Mouse (Mus musculus) cerebral cortex, adult 2 months (tissue): Measurements from ENCODE around the gene Nlrx1.

Experiments
- WGBS: fragments of 180-500 bp; shearing (Covaris S2); methylation state at CpG from one replicate; pipeline ENCODE4 v1.1.7; 2018; 5-methylcytosine and 5-hydroxymethylcytosine counted together

The Nlrx1 gene

DNA sequence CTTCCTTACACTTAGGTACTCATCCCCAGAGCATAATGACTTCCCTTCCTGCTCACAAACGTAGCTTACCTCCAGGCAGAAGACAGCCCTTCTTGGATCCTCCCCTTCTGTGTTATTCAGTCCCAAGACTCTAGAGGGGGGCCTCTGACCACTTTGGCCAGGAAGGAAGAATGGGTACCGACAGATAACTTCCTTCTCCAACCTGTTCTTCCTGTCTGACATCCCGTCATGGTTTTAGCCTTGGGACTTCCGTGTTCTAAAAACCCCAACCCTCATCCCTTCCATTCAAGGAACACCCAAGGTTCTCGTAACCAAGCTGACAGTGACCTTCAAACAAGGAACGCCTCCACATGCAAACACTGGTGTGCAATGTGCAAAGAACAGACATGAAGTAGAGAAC lies at the start of gene Nlrx1:
TSS of gene Nlrx1 (minus strand) at position 168 of the 400 bp plus-strand sequence.
- WGBS, result 68% methylated on average over 6 of the region's 6 CpGs

DNA sequence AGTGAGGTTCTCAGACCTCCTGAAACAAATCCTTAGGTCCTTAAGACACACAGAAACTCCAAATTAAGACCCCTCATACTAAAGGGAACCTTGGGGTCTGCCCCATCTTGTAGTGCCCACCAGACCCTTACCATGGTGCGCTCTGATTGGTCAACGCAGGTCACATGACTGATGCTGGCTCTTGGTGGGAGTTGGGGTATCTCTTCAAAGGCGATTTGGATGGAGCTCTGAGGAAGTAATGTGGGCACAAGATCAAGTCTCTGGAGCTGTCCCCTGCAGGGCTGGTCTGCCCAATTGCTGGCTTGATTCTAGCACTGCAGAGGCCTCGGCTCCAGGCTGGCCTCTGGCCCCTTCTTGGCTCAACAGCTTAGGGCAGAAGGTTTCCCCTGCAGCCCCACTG lies 49.1 kb upstream of the Nlrx1 start:
- WGBS, result 62% methylated on average over 4 of the region's 4 CpGs

GRCm38 (mm10) chr9:44314910-44315309 lies 46.5 kb upstream of the Nlrx1 start:
- 82% methylated on average over 18 of the region's 18 CpGs for WGBS

DNA sequence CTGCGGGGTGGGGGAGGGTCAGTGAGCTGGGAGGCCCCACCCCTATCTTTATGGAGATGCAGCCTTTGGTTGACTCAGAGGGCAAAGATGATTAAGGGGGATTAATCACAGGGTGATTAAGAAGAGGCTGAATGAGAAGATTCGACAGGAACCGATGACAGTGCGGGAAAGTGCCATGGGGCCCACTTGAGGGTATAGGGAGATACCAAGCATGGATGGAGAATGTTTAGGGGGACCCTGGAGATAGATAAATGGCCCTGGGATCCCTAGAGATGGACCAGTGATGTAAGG lies 45.8 kb upstream of the Nlrx1 start:
- 61% methylated on average over 4 of the region's 4 CpGs for WGBS

DNA sequence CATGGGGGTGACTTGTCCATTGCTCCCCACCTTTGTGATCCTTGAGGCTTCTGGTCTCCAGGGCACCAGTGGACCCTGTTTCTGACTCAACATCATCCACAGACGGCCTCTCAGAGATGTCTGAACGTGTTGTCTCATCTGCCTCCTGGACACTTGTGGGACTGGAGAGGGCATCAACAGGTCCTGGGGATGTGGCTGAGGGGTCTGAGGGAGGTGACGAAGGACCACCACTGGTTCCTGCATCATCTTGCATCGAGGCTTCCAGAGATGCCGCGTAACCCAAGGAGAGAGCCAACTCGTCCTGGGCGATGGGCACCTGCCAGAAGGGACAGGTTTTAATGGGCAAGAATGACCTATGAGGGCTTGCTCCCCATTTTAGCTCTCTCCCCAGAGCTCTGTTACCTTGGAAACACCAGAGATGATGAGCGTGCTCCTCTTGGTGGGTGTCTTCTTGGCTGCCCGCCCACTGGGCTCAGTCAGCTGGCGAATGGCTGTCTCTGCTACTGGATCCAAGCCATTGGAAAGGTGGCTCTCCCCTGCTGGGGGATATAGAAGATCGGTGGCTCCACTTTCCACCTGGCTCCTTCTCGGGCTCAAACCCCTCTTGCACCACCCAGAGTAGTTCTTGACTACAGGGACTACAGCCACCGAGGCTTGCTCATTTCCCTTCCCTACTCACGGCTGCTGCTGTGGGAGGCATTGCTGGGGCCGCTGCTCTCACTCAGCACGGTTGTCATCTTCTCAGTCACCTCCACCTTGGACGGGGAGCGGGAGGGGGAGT lies 45.3 kb upstream of the Nlrx1 start:
- 51% methylated on average over 19 of the region's 19 CpGs for WGBS

DNA sequence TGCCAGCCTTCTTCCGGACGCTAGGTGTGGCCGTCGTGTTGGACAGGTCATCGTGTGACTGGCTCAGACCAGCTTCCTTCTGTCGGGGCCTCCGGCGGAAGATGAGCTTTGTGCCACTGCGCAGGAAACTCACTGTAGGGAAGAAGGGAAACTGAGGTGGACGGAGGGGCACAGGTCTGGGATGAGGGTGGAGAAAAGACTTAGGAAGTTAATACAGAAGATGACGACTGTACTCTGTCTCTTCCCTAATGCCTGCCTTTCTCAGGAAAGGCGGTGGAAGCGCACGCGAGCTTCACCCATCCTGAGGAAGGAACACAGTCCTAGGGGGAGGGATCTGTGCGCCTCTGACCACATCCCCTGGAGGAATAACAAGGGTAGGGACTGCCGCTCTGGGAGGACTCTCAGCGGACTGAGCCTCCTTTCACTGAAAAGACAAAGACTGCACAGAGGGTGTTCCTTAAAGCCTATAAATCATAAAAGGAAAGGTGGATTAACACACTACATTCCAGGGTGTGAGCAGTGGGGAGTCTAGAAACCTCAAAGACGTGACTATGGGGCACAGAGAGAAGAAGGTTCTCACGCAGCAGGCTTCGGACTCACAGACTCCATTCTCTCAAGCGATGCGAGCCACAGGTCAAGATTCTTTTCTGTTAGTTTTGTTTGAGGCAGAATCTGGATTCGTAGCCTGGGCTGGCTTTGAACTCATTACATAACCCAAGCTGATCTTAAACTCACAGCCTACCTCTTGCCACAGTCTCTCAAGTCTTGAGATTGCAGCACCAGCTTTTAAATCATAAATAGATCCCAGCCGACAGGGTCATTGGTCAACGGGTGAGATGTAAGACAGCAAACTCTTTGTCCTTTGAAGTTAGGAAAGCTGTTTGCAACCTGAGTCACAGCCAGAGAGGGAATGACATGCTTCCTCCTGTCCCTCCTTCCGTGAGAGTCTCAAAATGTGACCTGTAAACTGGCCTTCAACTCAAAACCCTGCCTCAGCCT lies 43.0 kb upstream of the Nlrx1 start:
- 47% methylated on average over 27 of the region's 27 CpGs for WGBS

- 56% methylated on average over 10 of the region's 10 CpGs for WGBS
Observed at GRCm38 (mm10) chr9:44310750-44311135, 42.3 kb upstream of the Nlrx1 start.

DNA sequence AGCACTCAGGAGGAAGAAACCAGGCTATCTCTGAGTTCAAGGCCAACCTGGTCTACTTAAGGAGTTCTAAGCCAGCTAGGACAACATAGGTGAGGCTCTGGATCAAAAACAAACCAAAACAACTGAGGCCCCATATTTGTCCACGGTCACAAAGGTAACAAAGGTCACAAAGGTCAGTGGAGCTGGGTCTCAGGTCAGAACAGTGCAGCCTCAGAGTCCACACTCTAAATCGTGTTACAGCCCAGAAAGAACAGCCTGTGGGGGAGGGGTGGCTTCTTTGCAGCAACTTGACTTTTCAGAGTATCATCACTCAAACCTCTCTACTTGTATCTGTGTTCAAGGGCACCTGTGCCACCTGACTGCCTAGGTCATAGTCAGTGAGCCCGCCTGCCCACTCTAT lies 41.4 kb upstream of the Nlrx1 start:
- WGBS, result 70% methylated on average over 3 of the region's 3 CpGs

GRCm38 (mm10) chr9:44307248-44307647 lies 38.8 kb upstream of the Nlrx1 start:
- WGBS, result 86% methylated on average over 2 of the region's 2 CpGs

- WGBS, result 72% methylated on average over 6 of the region's 6 CpGs
Observed at GRCm38 (mm10) chr9:44306532-44306931, 38.1 kb upstream of the Nlrx1 start.

DNA sequence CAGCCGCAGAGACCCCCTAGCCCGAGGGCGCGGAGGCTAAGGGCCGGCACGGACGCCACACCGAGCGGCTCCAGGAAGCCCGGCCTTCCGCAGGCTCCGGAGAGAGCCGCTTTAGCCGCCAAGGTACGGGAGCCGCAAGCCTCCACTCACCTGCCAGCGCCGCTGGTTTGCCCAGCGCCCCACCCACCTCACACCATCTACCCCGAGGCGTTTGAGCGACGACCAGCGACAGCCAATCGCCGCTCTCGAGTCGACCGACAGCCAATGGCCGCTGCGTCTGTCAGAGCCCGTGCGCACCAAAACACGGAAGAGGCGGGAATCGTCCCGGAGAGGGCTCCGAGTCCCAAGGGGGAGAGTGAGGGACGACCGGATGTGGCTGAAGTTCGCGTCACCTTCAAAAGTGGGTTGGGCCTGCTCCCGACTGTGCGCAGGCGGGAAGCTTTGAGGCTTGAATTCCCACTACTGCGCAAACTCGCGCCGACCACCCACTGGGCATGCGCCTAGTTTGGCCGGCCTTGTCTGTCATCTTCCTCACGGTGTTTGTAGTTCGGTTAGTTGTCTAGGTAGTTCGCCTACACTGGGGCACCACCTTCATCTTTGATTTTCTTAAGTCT lies 37.2 kb upstream of the Nlrx1 start, which contains the start of gene Hinfp:
TSS of gene Hinfp (minus strand) at position 206 of the 614 bp plus-strand sequence.
- under 1% methylated on average over 54 of the region's 54 CpGs for WGBS

DNA sequence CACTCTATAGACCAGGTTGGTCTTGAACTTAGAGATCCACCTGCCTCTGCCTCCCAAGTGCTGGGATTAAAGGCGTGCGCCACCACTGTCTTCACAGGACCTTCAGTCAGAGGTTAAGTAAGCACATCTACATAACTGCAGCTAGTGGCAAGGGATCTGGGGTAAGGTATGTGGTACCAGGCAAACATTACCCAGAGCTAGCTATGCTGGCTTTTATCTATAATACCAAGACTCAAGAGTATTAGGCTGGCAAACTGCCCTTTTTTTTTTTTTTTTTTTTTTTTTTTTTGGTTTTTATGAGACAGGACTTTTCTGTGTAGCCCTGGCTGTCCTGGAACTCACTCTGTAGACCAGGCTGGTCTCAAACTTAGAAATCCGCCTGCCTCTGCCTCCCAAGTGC lies 31.6 kb upstream of the Nlrx1 start:
- WGBS, result 96% methylated on average over 3 of the region's 3 CpGs

- WGBS, result 61% methylated on average over 3 of the region's 3 CpGs
Observed at GRCm38 (mm10) chr9:44292490-44292889, 24.1 kb upstream of the Nlrx1 start.

- WGBS, result 13% methylated on average over 11 of the region's 11 CpGs
Observed at GRCm38 (mm10) chr9:44288959-44289291, 20.5 kb upstream of the Nlrx1 start.

GRCm38 (mm10) chr9:44288076-44288958 lies 19.9 kb upstream of the Nlrx1 start, which contains the start of gene Abcg4:
TSS of gene Abcg4 (minus strand) at chr9:44288615.
- 2% methylated on average over 38 of the region's 38 CpGs for WGBS

DNA sequence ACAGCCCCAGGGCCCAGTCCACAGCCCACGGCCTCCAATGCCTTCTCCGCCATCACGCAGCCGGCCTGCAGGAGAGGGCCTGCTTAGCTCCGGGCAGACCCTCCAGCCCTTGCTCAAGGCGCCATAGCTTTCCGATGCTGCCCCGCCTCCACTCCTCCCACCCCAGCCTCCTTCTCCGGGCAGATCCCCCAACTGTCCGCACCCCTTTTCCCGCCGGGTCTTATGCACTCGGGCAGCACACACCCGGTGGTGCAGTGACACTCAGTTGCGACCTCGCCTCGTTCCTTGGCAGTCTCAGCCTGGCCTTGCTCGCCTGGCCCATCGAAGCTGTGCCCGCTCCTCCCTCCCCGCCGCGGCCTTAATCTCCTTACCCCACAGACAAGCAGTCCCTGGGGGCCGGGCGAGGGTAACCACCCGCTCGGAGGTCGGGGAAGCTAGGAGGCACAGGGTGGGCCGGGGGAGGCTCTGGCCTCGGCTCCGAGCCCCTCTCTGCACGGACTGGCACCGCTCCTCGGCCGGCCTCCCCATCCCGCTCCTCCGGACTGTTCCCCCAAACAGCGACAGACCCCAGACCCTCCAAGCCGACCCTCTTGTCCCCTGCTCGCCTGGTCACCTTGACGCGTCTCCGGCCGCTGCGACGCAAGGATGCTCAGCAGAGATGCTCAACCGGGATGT lies 19.1 kb upstream of the Nlrx1 start:
- under 1% methylated on average over 46 of the region's 47 CpGs for WGBS

- WGBS, result 9% methylated on average over 11 of the region's 11 CpGs
Observed at GRCm38 (mm10) chr9:44287003-44287400, 18.6 kb upstream of the Nlrx1 start.

- 14% methylated on average over 6 of the region's 6 CpGs for WGBS
Observed at GRCm38 (mm10) chr9:44286256-44286850, 18.0 kb upstream of the Nlrx1 start.

DNA sequence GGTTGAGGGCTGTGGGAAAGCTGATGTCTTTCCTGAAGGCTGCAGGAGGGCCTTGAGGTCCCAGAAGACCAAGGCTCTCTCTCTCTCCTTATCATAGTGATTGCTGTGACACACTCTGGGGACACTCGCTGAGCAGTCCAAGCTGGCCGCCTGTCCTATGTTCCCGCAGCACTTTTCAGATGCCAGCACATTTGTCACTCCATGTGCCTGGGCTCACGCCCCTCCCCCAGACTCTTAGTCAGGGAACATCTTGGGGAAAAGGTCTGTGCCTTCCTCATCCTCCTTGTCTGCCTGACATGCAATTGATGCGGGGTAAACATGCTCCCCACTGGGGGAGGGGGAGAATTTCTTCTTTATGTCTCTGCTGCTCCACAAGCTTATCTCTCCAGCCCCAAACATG lies 14.8 kb upstream of the Nlrx1 start:
- 66% methylated on average over 5 of the region's 5 CpGs for WGBS

- WGBS, result 75% methylated on average over 4 of the region's 4 CpGs
Observed at GRCm38 (mm10) chr9:44269973-44270372, 1.6 kb upstream of the Nlrx1 start.
